Mouse (Mus musculus) T-helper 17 cell (primary cell): ENCODE measurements around the gene Ces3b.
"Not testable (repeated sequence)": the region's sequence is repeated elsewhere in the genome, so short reads cannot be mapped to it uniquely, and the experiment has no call there.

ENCODE experiments used
- in situ Hi-C, 2 experiments: fragments of 300-600 bp; cut with MboI, MseI; formaldehyde crosslinking; loops; 1 replicate in 1 of 2; 2 replicates in 1 of 2; pipeline ENCODE4 v1.15.1; 2025; ENCODE audit warnings: high pct_unique_total_duplicates in 2 of 2

The Ces3b gene

GRCm38 (mm10) chr8:105083449-105084050 is at the start of gene Ces3b:
Gene Ces3b, plus strand, starts transcription at chr8:105083753.
- in situ Hi-C loops = no loop called here

GRCm38 (mm10) chr8:105043510-105043909 is 40.0 kb upstream of the Ces3b start:
- in situ Hi-C loops = no loop called here

GRCm38 (mm10) chr8:105045824-105046401 is 37.6 kb upstream of the Ces3b start:
- in situ Hi-C loops = no loop called here

GRCm38 (mm10) chr8:105048371-105048854 is 35.1 kb upstream of the Ces3b start, which contains the start of gene Ces3a:
Gene Ces3a, plus strand, starts transcription at chr8:105048601.
- in situ Hi-C loops = no loop called here

GRCm38 (mm10) chr8:105056211-105056610 is 27.3 kb upstream of the Ces3b start:
- in situ Hi-C loops = no loop called here

- in situ Hi-C loops = no loop called here
These were observed 23.5 kb upstream of the Ces3b start for GRCm38 (mm10) chr8:105060056-105060455.

- in situ Hi-C loops = loop anchor here in 1 of 2 experiments (5.0 kb wide), 1 partner anchor 36 kb away; no protein-coding TSS in a partner anchor
These were observed 16.8 kb upstream of the Ces3b start for GRCm38 (mm10) chr8:105066761-105067160.

GRCm38 (mm10) chr8:105067905-105068304 is 15.6 kb upstream of the Ces3b start:
- in situ Hi-C loops = loop anchor here in 1 of 2 experiments (5.0 kb wide), 1 partner anchor 34 kb away; no protein-coding TSS in a partner anchor

- in situ Hi-C loops = loop anchor here in 1 of 2 experiments (5.0 kb wide), 1 partner anchor 33 kb away; no protein-coding TSS in a partner anchor
These were observed 14.6 kb upstream of the Ces3b start for GRCm38 (mm10) chr8:105068971-105069370.

GRCm38 (mm10) chr8:105076601-105077000 is 7.0 kb upstream of the Ces3b start:
- in situ Hi-C loops = no loop called here

GRCm38 (mm10) chr8:105077071-105077470 is 6.5 kb upstream of the Ces3b start:
- in situ Hi-C loops = no loop called here

- in situ Hi-C loops = no loop called here
These were observed 5.0 kb upstream of the Ces3b start for GRCm38 (mm10) chr8:105078591-105078990.

GRCm38 (mm10) chr8:105080814-105081336 is 2.7 kb upstream of the Ces3b start:
- in situ Hi-C loops = no loop called here

GRCm38 (mm10) chr8:105088166-105088565 is 4.6 kb downstream of the Ces3b start:
- in situ Hi-C loops = not testable (repeated sequence)

GRCm38 (mm10) chr8:105088581-105088980 is 5.0 kb downstream of the Ces3b start:
- in situ Hi-C loops = no loop called here

- in situ Hi-C loops = no loop called here
These were observed 10.4 kb downstream of the Ces3b start for GRCm38 (mm10) chr8:105093992-105094391.

GRCm38 (mm10) chr8:105102101-105102785 is 18.7 kb downstream of the Ces3b start:
- in situ Hi-C loops = loop anchor here in 1 of 2 experiments (5.0 kb wide), 1 partner anchor 35 kb away; no protein-coding TSS in a partner anchor

GRCm38 (mm10) chr8:105103701-105104100 is 20.1 kb downstream of the Ces3b start:
- in situ Hi-C loops = loop anchor here in 1 of 2 experiments (5.0 kb wide), 1 partner anchor 36 kb away; no protein-coding TSS in a partner anchor

GRCm38 (mm10) chr8:105104220-105104619 is 20.7 kb downstream of the Ces3b start:
- in situ Hi-C loops = loop anchor here in 1 of 2 experiments (5.0 kb wide), 1 partner anchor 37 kb away; no protein-coding TSS in a partner anchor

- in situ Hi-C loops = loop anchor here in 1 of 2 experiments (5.0 to 10.0 kb wide), 2 partner anchors 82 to 125 kb away; partner anchors contain the start of gene B3gnt9
These were observed 46.3 kb downstream of the Ces3b start for GRCm38 (mm10) chr8:105129864-105130263.

GRCm38 (mm10) chr8:105131509-105131908 is 48.0 kb downstream of the Ces3b start, which contains the start of gene Ces4a:
Gene Ces4a, plus strand, starts transcription at chr8:105131800.
- in situ Hi-C loops = no loop called here

GRCm38 (mm10) chr8:105138423-105138822 is 54.9 kb downstream of the Ces3b start:
- in situ Hi-C loops = no loop called here
